Mouse (Mus musculus) heart, embryonic 10.5 days (tissue): Measurements from ENCODE around the gene Cttnbp2. TPM values are rescaled to one million over a fixed set of nuclear protein-coding genes. Genes with fewer than 3 reads are reported as not detected.

Source experiments
- DNase-seq: peaks from one replicate; pipeline ENCODE4 v3.0.0-alpha.2; 2017; ENCODE audit warnings: low spot score
- H3K27ac ChIP-seq: fragments of 300-500 bp; sonication (generic); 2 replicates; pipeline ENCODE4 v1.5.1; 2016; ENCODE audit warnings: mild to moderate bottlenecking
- H3K27me3 ChIP-seq: fragments of 300-500 bp; sonication (generic); 2 replicates; pipeline ENCODE4 v1.6.1; 2016; ENCODE audit warnings: mild to moderate bottlenecking; ENCODE audit not compliant: poor library complexity, insufficient read depth, severe bottlenecking
- H3K36me3 ChIP-seq: fragments of 300-500 bp; sonication (generic); 2 replicates; pipeline ENCODE4 v1.6.1; 2016; ENCODE audit warnings: mild to moderate bottlenecking, moderate library complexity
- H3K4me1 ChIP-seq: fragments of 300-500 bp; sonication (generic); 2 replicates; pipeline ENCODE4 v1.6.1; 2016; ENCODE audit warnings: mild to moderate bottlenecking
- H3K4me3 ChIP-seq: fragments of 300-500 bp; sonication (generic); 2 replicates; pipeline ENCODE4 v1.5.1; 2016; ENCODE audit warnings: mild to moderate bottlenecking, moderate library complexity
- H3K9me3 ChIP-seq: fragments of 300-500 bp; sonication (generic); 2 replicates; pipeline ENCODE4 v1.6.1; 2016; ENCODE audit warnings: mild to moderate bottlenecking, moderate library complexity
- WGBS: fragments of 180-500 bp; shearing (Covaris S2); methylation state at CpG from one replicate; pipeline ENCODE4 v1.1.7; 2016; 5-methylcytosine and 5-hydroxymethylcytosine counted together
- polyA plus RNA-seq: library from polyadenylated mRNA; unstranded; fragments of >200 nt; fragmentation: Nextera tagmentation; extraction: Ambion mirVana; gene quantifications from 2 replicates; pipeline ENCODE4 v1.2.1, GENCODE M21; 2016

Cttnbp2 gene
- polyA plus RNA-seq, 1 experiment from 2014 or later = 9.2 TPM

GRCm38 (mm10) chr6:18450551-18451193, 64.0 kb downstream of the Cttnbp2 start:
- H3K4me3 ChIP-seq = no peak overlapping the region
- no peak overlapping the region for H3K27ac ChIP-seq
- no peaks in the 10 kb centered on the region for H3K4me1 ChIP-seq
- H3K27me3 ChIP-seq = no peaks in the 10 kb centered on the region
- no peak for DNase-seq
- H3K9me3 ChIP-seq = no peaks in the 10 kb centered on the region
- H3K36me3 ChIP-seq = no peaks in the 10 kb centered on the region
- WGBS = 68% methylated on average over 5 of the region's 5 CpGs

GRCm38 (mm10) chr6:18448078-18448477, 66.6 kb downstream of the Cttnbp2 start:
- 72% methylated on average over 5 of the region's 5 CpGs for WGBS
- no peak overlapping the region for H3K27ac ChIP-seq
- H3K27me3 ChIP-seq = no peaks in the 10 kb centered on the region
- no peaks in the 10 kb centered on the region for H3K9me3 ChIP-seq
- no peak for DNase-seq
- H3K36me3 ChIP-seq = no peaks in the 10 kb centered on the region
- no peaks in the 10 kb centered on the region for H3K4me1 ChIP-seq
- H3K4me3 ChIP-seq = no peak overlapping the region

- WGBS = 64% methylated on average over 7 of the region's 7 CpGs
- H3K4me1 ChIP-seq = no peaks in the 10 kb centered on the region
- no peaks in the 10 kb centered on the region for H3K9me3 ChIP-seq
- H3K4me3 ChIP-seq = no peak overlapping the region
- no peaks in the 10 kb centered on the region for H3K27me3 ChIP-seq
- no peak for DNase-seq
- no peak overlapping the region for H3K27ac ChIP-seq
- H3K36me3 ChIP-seq = no peaks in the 10 kb centered on the region
Observed at GRCm38 (mm10) chr6:18446917-18447316, 67.7 kb downstream of the Cttnbp2 start.

GRCm38 (mm10) chr6:18446359-18446758, 68.3 kb downstream of the Cttnbp2 start:
- WGBS = 74% methylated on average over 3 of the region's 3 CpGs
- Histone ChIP-seq H3K4me1 (no peaks in the 10 kb centered on the region), H3K27me3 (no peaks in the 10 kb centered on the region), H3K27ac (no peak overlapping the region), H3K4me3 (no peak overlapping the region), H3K9me3 (no peaks in the 10 kb centered on the region), H3K36me3 (no peaks in the 10 kb centered on the region)
- DNase-seq = no peak

- H3K27me3 ChIP-seq = no peaks in the 10 kb centered on the region
- no peak overlapping the region for H3K4me3 ChIP-seq
- no peaks in the 10 kb centered on the region; the same call in 1 of the 2 replicates for H3K4me1 ChIP-seq
- no peaks in the 10 kb centered on the region for H3K36me3 ChIP-seq
- no peaks in the 10 kb centered on the region for H3K9me3 ChIP-seq
- 42% methylated on average over 4 of the region's 4 CpGs for WGBS
- no peak for DNase-seq
- H3K27ac ChIP-seq = no peak overlapping the region
Observed at GRCm38 (mm10) chr6:18445747-18446146, 68.9 kb downstream of the Cttnbp2 start.

GRCm38 (mm10) chr6:18442303-18442702, 72.3 kb downstream of the Cttnbp2 start:
- Histone ChIP-seq H3K36me3 (no peaks in the 10 kb centered on the region), H3K27me3 (no peaks in the 10 kb centered on the region), H3K4me1 (no peaks in the 10 kb centered on the region; the same call in 1 of the 2 replicates), H3K27ac (no peak overlapping the region), H3K4me3 (no peak overlapping the region), H3K9me3 (no peaks in the 10 kb centered on the region)
- no peak for DNase-seq
- 77% methylated on average over 3 of the region's 3 CpGs for WGBS

- no peak overlapping the region for H3K4me3 ChIP-seq
- H3K4me1 ChIP-seq = peaks cover 10% of the 10 kb centered on the region
- no peaks in the 10 kb centered on the region for H3K27me3 ChIP-seq
- WGBS = 59% methylated on average over 3 of the region's 4 CpGs
- no peak for DNase-seq
- H3K27ac ChIP-seq = no peak overlapping the region
- no peaks in the 10 kb centered on the region for H3K9me3 ChIP-seq
- H3K36me3 ChIP-seq = no peaks in the 10 kb centered on the region
Observed at GRCm38 (mm10) chr6:18440918-18441532, 73.6 kb downstream of the Cttnbp2 start.

- Histone ChIP-seq H3K4me1 (peaks cover 33% of the 10 kb centered on the region), H3K27ac (peak overlapping the region; percentile 80), H3K9me3 (no peaks in the 10 kb centered on the region), H3K27me3 (no peaks in the 10 kb centered on the region), H3K4me3 (no peak overlapping the region), H3K36me3 (no peaks in the 10 kb centered on the region)
- no peak for DNase-seq
- 16% methylated on average over 4 of the region's 4 CpGs for WGBS
Observed at GRCm38 (mm10) chr6:18436127-18436812, 78.4 kb downstream of the Cttnbp2 start.

GRCm38 (mm10) chr6:18434828-18435531, 79.7 kb downstream of the Cttnbp2 start:
- Histone ChIP-seq H3K27ac (peak overlapping the region; percentile 47; the same call in 1 of the 2 replicates), H3K36me3 (no peaks in the 10 kb centered on the region), H3K27me3 (no peaks in the 10 kb centered on the region), H3K4me1 (peaks cover 33% of the 10 kb centered on the region), H3K4me3 (no peak overlapping the region), H3K9me3 (no peaks in the 10 kb centered on the region)
- DNase-seq = no peak
- 64% methylated on average over 16 of the region's 16 CpGs for whole genome bisulfite sequencing

- Histone ChIP-seq H3K27ac (peak overlapping the region; percentile 47; the same call in 1 of the 2 replicates), H3K27me3 (no peaks in the 10 kb centered on the region), H3K4me3 (no peak overlapping the region), H3K36me3 (no peaks in the 10 kb centered on the region), H3K9me3 (no peaks in the 10 kb centered on the region), H3K4me1 (peaks cover 33% of the 10 kb centered on the region)
- DNase-seq = no peak
- WGBS = 87% methylated on average over 8 of the region's 8 CpGs
Observed at GRCm38 (mm10) chr6:18434355-18434754, 80.3 kb downstream of the Cttnbp2 start.

- no peaks in the 10 kb centered on the region for H3K36me3 ChIP-seq
- DNase-seq = no peak
- H3K27ac ChIP-seq = no peak overlapping the region
- H3K9me3 ChIP-seq = no peaks in the 10 kb centered on the region
- H3K27me3 ChIP-seq = no peaks in the 10 kb centered on the region
- WGBS = 64% methylated on average over 3 of the region's 3 CpGs
- H3K4me3 ChIP-seq = no peak overlapping the region
- H3K4me1 ChIP-seq = peaks cover 33% of the 10 kb centered on the region
Observed at GRCm38 (mm10) chr6:18432362-18432761, 82.3 kb downstream of the Cttnbp2 start.

GRCm38 (mm10) chr6:18431891-18432290, 82.8 kb downstream of the Cttnbp2 start:
- no peak for DNase-seq
- no peaks in the 10 kb centered on the region for H3K9me3 ChIP-seq
- H3K27ac ChIP-seq = no peak overlapping the region
- H3K4me3 ChIP-seq = no peak overlapping the region
- WGBS = 89% methylated on average over 2 of the region's 2 CpGs
- H3K27me3 ChIP-seq = no peaks in the 10 kb centered on the region
- no peaks in the 10 kb centered on the region for H3K36me3 ChIP-seq
- H3K4me1 ChIP-seq = peaks cover 31% of the 10 kb centered on the region

- Histone ChIP-seq H3K9me3 (no peaks in the 10 kb centered on the region), H3K4me3 (no peak overlapping the region), H3K27ac (no peak overlapping the region), H3K27me3 (no peaks in the 10 kb centered on the region), H3K36me3 (no peaks in the 10 kb centered on the region), H3K4me1 (peaks cover 17% of the 10 kb centered on the region)
- WGBS = 78% methylated on average over 3 of the region's 3 CpGs
- DNase-seq = no peak
Observed at GRCm38 (mm10) chr6:18430062-18430461, 84.6 kb downstream of the Cttnbp2 start.
